Mouse (Mus musculus) neural tube, embryonic 11.5 days (tissue): ENCODE measurements around the gene Lyrm7. TPM values are rescaled to one million over a fixed set of nuclear protein-coding genes. Genes with fewer than 3 reads are reported as not detected.

Source experiments
- polyA plus RNA-seq: library from polyadenylated mRNA; unstranded; fragments of >200 nt; fragmentation: Nextera tagmentation; extraction: Ambion mirVana; gene quantifications from 2 replicates; pipeline ENCODE4 v1.2.1, GENCODE M21; 2014

Gene Lyrm7
- polyA plus RNA-seq, 1 experiment from 2014 or later: 8.6 TPM

Other genes with a start within 250 kb of the Lyrm7 start
- gene Cdc42se2, start 73.2 kb downstream of the Lyrm7 start, polyA plus RNA-seq: 202 and 203 TPM in 2 replicates
- gene Hint1, start 5.5 kb upstream of the Lyrm7 start, polyA plus RNA-seq: 565 and 591 TPM in 2 replicates
- gene Gpx3, start 41.5 kb upstream of the Lyrm7 start, polyA plus RNA-seq: 98.3 and 109 TPM in 2 replicates
- 12.4 and 13.2 TPM in 2 replicates for gene Tnip1, start 102.0 kb upstream of the Lyrm7 start, polyA plus RNA-seq
- 90.1 and 91.8 TPM in 2 replicates for gene Anxa6, start 172.5 kb upstream of the Lyrm7 start, polyA plus RNA-seq
- gene Ccdc69, start 217.2 kb upstream of the Lyrm7 start, polyA plus RNA-seq: 0.32 and 0.73 TPM in 2 replicates
- gene Gm2a, start 237.2 kb upstream of the Lyrm7 start, polyA plus RNA-seq: 13.6 and 13.8 TPM in 2 replicates